Mouse (Mus musculus) myocyte (in vitro differentiated cells): ENCODE data around the gene Gm11172.

Experiments
- CEBPB ChIP-seq: IDR thresholded peaks from 2 replicates; pipeline ENCODE4 v1.6.1; 2011; ENCODE audit warnings: mild to moderate bottlenecking, moderate library complexity; ENCODE audit not compliant: poor library complexity, insufficient read depth, severe bottlenecking
- E2F4 ChIP-seq: IDR thresholded peaks from one replicate; pipeline ENCODE4 v1.6.1; 2011; ENCODE audit warnings: mild to moderate bottlenecking, control low read depth, moderate library complexity; ENCODE audit not compliant: insufficient read depth
- MAX ChIP-seq: IDR thresholded peaks from one replicate; pipeline ENCODE4 v1.6.1; 2011; ENCODE audit warnings: low read depth, mild to moderate bottlenecking, control low read depth
- MYOD1 ChIP-seq, 3 experiments: IDR thresholded peaks; one replicate each; pipeline ENCODE4 v1.6.1; 2011; ENCODE audit warnings: control low read depth in 2 of 3, low read depth in 2 of 3, mild to moderate bottlenecking in 2 of 3, moderate library complexity in 1 of 3; ENCODE audit not compliant: insufficient read length in 2 of 3, control insufficient read depth in 1 of 3
- MYOG ChIP-seq, 3 experiments: IDR thresholded peaks; one replicate each; pipeline ENCODE4 v1.6.1; 2011; ENCODE audit warnings: control low read depth in 2 of 3, low read depth in 2 of 3, mild to moderate bottlenecking in 2 of 3; ENCODE audit not compliant: insufficient read length in 2 of 3, control insufficient read depth in 1 of 3, insufficient read depth in 1 of 3
- POLR2A ChIP-seq: IDR thresholded peaks from one replicate; pipeline ENCODE4 v1.6.1; 2011; ENCODE audit warnings: low read depth, mild to moderate bottlenecking, control low read depth, moderate library complexity; ENCODE audit not compliant: insufficient read length
- POLR2AphosphoS2 ChIP-seq: IDR thresholded peaks from one replicate; pipeline ENCODE4 v1.6.1; 2011; ENCODE audit warnings: low read depth, control low read depth; ENCODE audit not compliant: insufficient read length
- SRF ChIP-seq: IDR thresholded peaks from one replicate; pipeline ENCODE4 v1.6.1; 2011; ENCODE audit warnings: low read depth; ENCODE audit not compliant: control insufficient read depth, insufficient read length
- TCF3 ChIP-seq: IDR thresholded peaks from one replicate; pipeline ENCODE4 v1.6.1; 2011; ENCODE audit warnings: low read depth, control low read depth; ENCODE audit not compliant: insufficient read length
- USF1 ChIP-seq: IDR thresholded peaks from one replicate; pipeline ENCODE4 v1.6.1; 2011; ENCODE audit warnings: low read depth, mild to moderate bottlenecking, control low read depth, moderate library complexity

- no peak for TF ChIP-seq MYOD1 (IDR thresholded peaks at IDR 0.05; ENCODE audit: control insufficient read depth in 1 of 3, insufficient read length in 2 of 3, low read depth in 2 of 3)
- no peak for TF ChIP-seq MYOG (IDR thresholded peaks at IDR 0.05; ENCODE audit: control insufficient read depth in 1 of 3, insufficient read depth in 1 of 3, insufficient read length in 2 of 3, low read depth in 2 of 3)
- TF ChIP-seq POLR2A = no peak
- no peak for TF ChIP-seq MAX
- no peak for TF ChIP-seq CEBPB
- TF ChIP-seq SRF = no peak
- no peak for TF ChIP-seq E2F4
- no peak for TF ChIP-seq TCF3
- no peak for TF ChIP-seq POLR2AphosphoS2
- TF ChIP-seq USF1 = no peak
Observed at GRCm38 (mm10) chr16:10825840-10826239, 13.1 kb downstream of the Gm11172 start.
